In genomic region chr14:35112327-35113275, GRCm38 (mm10) we compare ENCODE assay signal across 16 mouse cellular contexts.
A peak's percentile ranks its signal among the peaks of the same experiment; 100 is the strongest.
DNase-seq lines count a peak whose midpoint lies in the region; ATAC-seq lines count a peak whose summit lies in the region.
"Had no signal": no experiment of that assay in that cellular context is flagged by ENCODE, and none has a peak within 500 bp of the region (broad histone marks: within the 10 kb centered on the region; RNA-seq: fewer than 3 reads in every experiment).

No protein-coding gene starts in this region.

- no peak overlapping the region for H3K4me3 ChIP-seq in neural tube, embryonic 13.5 days
- H3K4me3 ChIP-seq: embryonic facial prominence, embryonic 15.5 days; gastrocnemius, adult 2 months; heart, embryonic 12.5 days; megakaryocyte, embryonic 14.5 days had no signal

- peak overlapping the region; percentile 49 for H3K27ac ChIP-seq in neural tube, embryonic 13.5 days (replicated peaks)
- H3K27ac ChIP-seq: embryonic facial prominence, embryonic 15.5 days; gastrocnemius, adult 2 months had no signal

- DNase-seq in frontal cortex, postnatal 10 days (ENCODE audit: low spot score in 2 of 2) = no peak
- DNase-seq in lung, postnatal 10 days = peak; percentile 6
- DNase-seq in lung, postnatal 25 days (ENCODE audit: low spot score) = no peak
- DNase-seq in forelimb bud, embryonic 11.5 days (ENCODE audit: low read depth, low spot score) = peak; percentile 3
- no peak for DNase-seq in right cerebral cortex, postnatal 25 days
- DNase-seq in gastrocnemius, postnatal 36 days = no peak
- DNase-seq: cerebellum, adult 2 months; gastrocnemius, adult 2 months; kidney, postnatal 36 days; thymus, postnatal 14 days had no signal

- peak; percentile 60 for ATAC-seq in frontal cortex, adult (ENCODE audit: low TSS enrichment)
- ATAC-seq in neural tube, embryonic 13.5 days (ENCODE audit: low read depth) = peak; percentile 82
- ATAC-seq: inflammation-experienced regulatory T-cells, adult 6 months had no signal

- no peaks in the 10 kb centered on the region for H3K9me3 ChIP-seq in neural tube, embryonic 13.5 days
- H3K9me3 ChIP-seq: embryonic facial prominence, embryonic 15.5 days; heart, embryonic 12.5 days had no signal

- no peaks in the 10 kb centered on the region for H3K36me3 ChIP-seq in neural tube, embryonic 13.5 days
- H3K36me3 ChIP-seq: embryonic facial prominence, embryonic 15.5 days; heart, embryonic 12.5 days had no signal

- no peaks in the 10 kb centered on the region for H3K27me3 ChIP-seq in neural tube, embryonic 13.5 days
- H3K27me3 ChIP-seq: embryonic facial prominence, embryonic 15.5 days; megakaryocyte, embryonic 14.5 days had no signal

- 29% methylated on average over 11 of the region's 11 CpGs for WGBS in neural tube, embryonic 13.5 days

- peaks cover 26% of the 10 kb centered on the region for H3K4me1 ChIP-seq in neural tube, embryonic 13.5 days (replicated peaks)
- H3K4me1 ChIP-seq: embryonic facial prominence, embryonic 15.5 days; heart, embryonic 12.5 days; megakaryocyte, embryonic 14.5 days had no signal

- no peak overlapping the region for H3K9ac ChIP-seq in neural tube, embryonic 13.5 days
- H3K9ac ChIP-seq: embryonic facial prominence, embryonic 15.5 days; heart, embryonic 12.5 days had no signal

- no peak overlapping the region for H3K4me2 ChIP-seq in neural tube, embryonic 13.5 days
- H3K4me2 ChIP-seq: embryonic facial prominence, embryonic 15.5 days; heart, embryonic 12.5 days had no signal

- intact Hi-C loops in gastrocnemius, postnatal 36 days (cut with DNase I) = no loop called here

Comparison
In these comparisons a context has a peak if more than half of its experiments do, and no peak if none do; other contexts are left out.
1. DNase-seq: peak in lung, postnatal 10 days (single experiment) and forelimb bud, embryonic 11.5 days (single experiment); none in frontal cortex, postnatal 10 days (0 of 2), lung, postnatal 25 days (single experiment), right cerebral cortex, postnatal 25 days (single experiment) and gastrocnemius, postnatal 36 days (0 of 2).